Mouse (Mus musculus): ENCODE measurements around the gene Ubr3.
"Not testable (repeated sequence)": the region's sequence is repeated elsewhere in the genome, so short reads cannot be mapped to it uniquely, and the experiment has no call there.

The Ubr3 gene

GRCm38 (mm10) chr2:69907394-69907793 lies 10.3 kb downstream of the Ubr3 start:
- not testable (repeated sequence) for DNase-seq (ENCODE audit: low read depth, low spot score)

- no peak for DNase-seq (ENCODE audit: low read depth, low spot score)
These were observed 15.8 kb downstream of the Ubr3 start for GRCm38 (mm10) chr2:69912801-69913200.

GRCm38 (mm10) chr2:69917301-69917700 lies 20.3 kb downstream of the Ubr3 start:
- DNase-seq (ENCODE audit: low read depth, low spot score) = no peak

- DNase-seq (ENCODE audit: low read depth, low spot score) = no peak
These were observed 27.9 kb downstream of the Ubr3 start for GRCm38 (mm10) chr2:69924943-69925342.

GRCm38 (mm10) chr2:69936331-69936730 lies 39.3 kb downstream of the Ubr3 start:
- DNase-seq (ENCODE audit: low read depth, low spot score) = no peak

GRCm38 (mm10) chr2:69939226-69939625 lies 42.2 kb downstream of the Ubr3 start:
- DNase-seq (ENCODE audit: low read depth, low spot score) = no peak

- DNase-seq (ENCODE audit: low read depth, low spot score) = no peak
These were observed 42.6 kb downstream of the Ubr3 start for GRCm38 (mm10) chr2:69939649-69940048.

GRCm38 (mm10) chr2:69941391-69942030 lies 44.5 kb downstream of the Ubr3 start:
- DNase-seq (ENCODE audit: low read depth, low spot score) = no peak

- no peak for DNase-seq (ENCODE audit: low read depth, low spot score)
These were observed 55.8 kb downstream of the Ubr3 start for GRCm38 (mm10) chr2:69952849-69953248.

- DNase-seq (ENCODE audit: low read depth, low spot score) = peak; percentile 13
These were observed 58.6 kb downstream of the Ubr3 start for GRCm38 (mm10) chr2:69955635-69956034.

GRCm38 (mm10) chr2:69957622-69958021 lies 60.6 kb downstream of the Ubr3 start:
- no peak for DNase-seq (ENCODE audit: low read depth, low spot score)

GRCm38 (mm10) chr2:69974896-69975295 lies 77.8 kb downstream of the Ubr3 start:
- DNase-seq (ENCODE audit: low read depth, low spot score) = no peak

- DNase-seq (ENCODE audit: low read depth, low spot score) = no peak
These were observed 92.2 kb downstream of the Ubr3 start for GRCm38 (mm10) chr2:69989224-69989623.

- DNase-seq (ENCODE audit: low read depth, low spot score) = no peak
These were observed 93.6 kb downstream of the Ubr3 start for GRCm38 (mm10) chr2:69990647-69991046.

GRCm38 (mm10) chr2:69994082-69994736 lies 97.2 kb downstream of the Ubr3 start:
- not testable (repeated sequence) for DNase-seq (ENCODE audit: low read depth, low spot score)

- no peak for DNase-seq (ENCODE audit: low read depth, low spot score)
These were observed 97.7 kb downstream of the Ubr3 start for GRCm38 (mm10) chr2:69994779-69995178.

GRCm38 (mm10) chr2:69999097-69999770 lies 102.2 kb downstream of the Ubr3 start:
- no peak for DNase-seq (ENCODE audit: low read depth, low spot score)

GRCm38 (mm10) chr2:70000316-70000715 lies 103.3 kb downstream of the Ubr3 start:
- DNase-seq (ENCODE audit: low read depth, low spot score) = no peak

- DNase-seq (ENCODE audit: low read depth, low spot score) = no peak
These were observed 109.4 kb downstream of the Ubr3 start for GRCm38 (mm10) chr2:70006492-70006891.

- DNase-seq (ENCODE audit: low read depth, low spot score) = no peak
These were observed 115.9 kb downstream of the Ubr3 start for GRCm38 (mm10) chr2:70012941-70013340.

- no peak for DNase-seq (ENCODE audit: low read depth, low spot score)
These were observed 121.2 kb downstream of the Ubr3 start for GRCm38 (mm10) chr2:70018236-70018635.

- no peak for DNase-seq (ENCODE audit: low read depth, low spot score)
These were observed 127.4 kb downstream of the Ubr3 start for GRCm38 (mm10) chr2:70024454-70024853.

GRCm38 (mm10) chr2:70025711-70026110 lies 128.7 kb downstream of the Ubr3 start:
- DNase-seq (ENCODE audit: low read depth, low spot score) = no peak

All from retina, postnatal 7 days (tissue).